Mouse (Mus musculus) hindbrain, embryonic 13.5 days (tissue): Measurements from ENCODE around the gene Mtch1. TPM values are rescaled to one million over a fixed set of nuclear protein-coding genes. Genes with fewer than 3 reads are reported as not detected.

Experiments
- ATAC-seq: fragments of 200-750 bp; cut with Nextera tagmentation; 2 replicates; pipeline ENCODE4 v1.8.0; 2017; ENCODE audit warnings: moderate TSS enrichment; ENCODE audit not compliant: low FRiP score
- H3K27ac ChIP-seq: fragments of 300-500 bp; sonication (generic); 2 replicates; pipeline ENCODE4 v1.5.1; 2015; ENCODE audit warnings: inconsistent platforms, mild to moderate bottlenecking, moderate library complexity
- H3K27me3 ChIP-seq: fragments of 300-500 bp; sonication (generic); 2 replicates; pipeline ENCODE4 v1.6.1; 2015; ENCODE audit warnings: mild to moderate bottlenecking, inconsistent platforms
- H3K36me3 ChIP-seq: fragments of 300-500 bp; sonication (generic); 2 replicates; pipeline ENCODE4 v1.6.1; 2015; ENCODE audit warnings: mild to moderate bottlenecking, inconsistent platforms
- H3K4me1 ChIP-seq: fragments of 300-500 bp; sonication (generic); replicated peaks from 2 replicates; pipeline ENCODE4 v1.6.1; 2015; ENCODE audit warnings: inconsistent platforms
- H3K4me2 ChIP-seq: fragments of 300-500 bp; sonication (generic); 2 replicates; pipeline ENCODE4 v1.6.1; 2015; ENCODE audit warnings: inconsistent platforms, mild to moderate bottlenecking, moderate library complexity
- H3K4me3 ChIP-seq: fragments of 300-500 bp; sonication (generic); 2 replicates; pipeline ENCODE4 v1.5.1; 2015; ENCODE audit warnings: mild to moderate bottlenecking, inconsistent platforms
- H3K9ac ChIP-seq: fragments of 300-500 bp; sonication (generic); 2 replicates; pipeline ENCODE4 v1.6.1; 2015; ENCODE audit warnings: mild to moderate bottlenecking, inconsistent platforms
- H3K9me3 ChIP-seq: fragments of 300-500 bp; sonication (generic); 2 replicates; pipeline ENCODE4 v1.6.1; 2016; ENCODE audit warnings: inconsistent platforms
- WGBS: fragments of 180-500 bp; shearing (Covaris S2); methylation state at CpG from one replicate; pipeline ENCODE4 v1.1.7; 2015; 5-methylcytosine and 5-hydroxymethylcytosine counted together
- polyA plus RNA-seq: library from polyadenylated mRNA; unstranded; fragments of >200 nt; fragmentation: Nextera tagmentation; extraction: Ambion mirVana; gene quantifications from 2 replicates; pipeline ENCODE4 v1.2.1, GENCODE M21; 2015

Gene Mtch1
- polyA plus RNA-seq, 1 experiment from 2014 or later: 423 TPM

DNA sequence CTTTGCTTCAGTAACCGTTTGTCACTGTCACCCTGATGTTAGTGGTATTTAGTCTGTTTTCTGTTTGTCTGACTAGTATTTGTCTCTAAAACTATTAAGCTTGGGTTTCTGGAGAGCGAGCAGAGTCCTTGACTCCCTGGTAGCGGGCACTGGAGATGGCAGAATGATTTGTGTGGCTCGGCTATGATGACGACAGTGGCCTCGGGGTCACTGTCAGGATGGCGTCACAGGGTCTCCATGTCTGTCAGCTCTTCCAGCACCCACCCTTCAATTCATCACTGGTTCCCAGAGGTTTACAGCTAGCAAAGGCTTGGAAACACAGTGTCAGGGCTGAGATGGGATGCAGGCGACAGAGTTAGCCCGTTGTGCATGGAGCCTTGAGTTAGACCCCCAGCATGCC lies 36.2 kb upstream of the Mtch1 start:
- no peak for ATAC-seq
- no peaks in the 10 kb centered on the region for H3K9me3 ChIP-seq
- H3K36me3 ChIP-seq: no peaks in the 10 kb centered on the region
- no peak overlapping the region for H3K4me2 ChIP-seq
- H3K27ac ChIP-seq: no peak overlapping the region
- no peaks in the 10 kb centered on the region for H3K27me3 ChIP-seq
- H3K9ac ChIP-seq: no peak overlapping the region
- H3K4me1 ChIP-seq: peaks cover 4% of the 10 kb centered on the region; the same call in 1 of the 2 replicates
- WGBS: 74% methylated on average over 9 of the region's 9 CpGs
- no peak overlapping the region for H3K4me3 ChIP-seq

GRCm38 (mm10) chr17:29382417-29382816 lies 34.7 kb upstream of the Mtch1 start:
- no peak overlapping the region for H3K4me3 ChIP-seq
- H3K4me1 ChIP-seq: peaks cover 4% of the 10 kb centered on the region; the same call in 1 of the 2 replicates
- no peaks in the 10 kb centered on the region for H3K9me3 ChIP-seq
- ATAC-seq: no peak
- no peaks in the 10 kb centered on the region for H3K27me3 ChIP-seq
- no peak overlapping the region for H3K4me2 ChIP-seq
- no peak overlapping the region for H3K27ac ChIP-seq
- 60% methylated on average over 11 of the region's 11 CpGs for WGBS
- no peaks in the 10 kb centered on the region for H3K36me3 ChIP-seq
- no peak overlapping the region for H3K9ac ChIP-seq

- Histone ChIP-seq H3K9ac (no peak overlapping the region), H3K4me3 (no peak overlapping the region), H3K27ac (no peak overlapping the region), H3K4me1 (peaks cover 4% of the 10 kb centered on the region; the same call in 1 of the 2 replicates), H3K36me3 (no peaks in the 10 kb centered on the region), H3K4me2 (no peak overlapping the region), H3K27me3 (no peaks in the 10 kb centered on the region), H3K9me3 (no peaks in the 10 kb centered on the region)
- 33% methylated on average over 7 of the region's 7 CpGs for WGBS
- ATAC-seq: no peak
These were observed 33.7 kb upstream of the Mtch1 start for GRCm38 (mm10) chr17:29381472-29381871.

GRCm38 (mm10) chr17:29380241-29380640 lies 32.5 kb upstream of the Mtch1 start:
- Histone ChIP-seq H3K27me3 (no peaks in the 10 kb centered on the region), H3K4me1 (peaks cover 4% of the 10 kb centered on the region; the same call in 1 of the 2 replicates), H3K36me3 (no peaks in the 10 kb centered on the region), H3K27ac (no peak overlapping the region), H3K9ac (no peak overlapping the region), H3K4me3 (no peak overlapping the region), H3K4me2 (no peak overlapping the region), H3K9me3 (no peaks in the 10 kb centered on the region)
- WGBS: 75% methylated on average over 4 of the region's 4 CpGs
- ATAC-seq: no peak

GRCm38 (mm10) chr17:29378056-29378455 lies 30.3 kb upstream of the Mtch1 start:
- Histone ChIP-seq H3K4me2 (no peak overlapping the region), H3K9me3 (no peaks in the 10 kb centered on the region), H3K4me3 (no peak overlapping the region), H3K4me1 (0 out of 2 replicates have a peak, but pooled peaks cover 4% of the 10 kb centered on the region), H3K9ac (no peak overlapping the region), H3K36me3 (no peaks in the 10 kb centered on the region), H3K27me3 (no peaks in the 10 kb centered on the region), H3K27ac (no peak overlapping the region)
- WGBS: 79% methylated on average over 8 of the region's 8 CpGs
- ATAC-seq: no peak

- 79% methylated on average over 10 of the region's 10 CpGs for WGBS
- Histone ChIP-seq H3K4me2 (no peak overlapping the region), H3K4me3 (no peak overlapping the region), H3K27ac (no peak overlapping the region), H3K36me3 (no peaks in the 10 kb centered on the region), H3K9ac (no peak overlapping the region), H3K9me3 (no peaks in the 10 kb centered on the region), H3K27me3 (no peaks in the 10 kb centered on the region), H3K4me1 (no peaks in the 10 kb centered on the region)
- ATAC-seq: no peak
These were observed 28.1 kb upstream of the Mtch1 start for GRCm38 (mm10) chr17:29375871-29376270.

DNA sequence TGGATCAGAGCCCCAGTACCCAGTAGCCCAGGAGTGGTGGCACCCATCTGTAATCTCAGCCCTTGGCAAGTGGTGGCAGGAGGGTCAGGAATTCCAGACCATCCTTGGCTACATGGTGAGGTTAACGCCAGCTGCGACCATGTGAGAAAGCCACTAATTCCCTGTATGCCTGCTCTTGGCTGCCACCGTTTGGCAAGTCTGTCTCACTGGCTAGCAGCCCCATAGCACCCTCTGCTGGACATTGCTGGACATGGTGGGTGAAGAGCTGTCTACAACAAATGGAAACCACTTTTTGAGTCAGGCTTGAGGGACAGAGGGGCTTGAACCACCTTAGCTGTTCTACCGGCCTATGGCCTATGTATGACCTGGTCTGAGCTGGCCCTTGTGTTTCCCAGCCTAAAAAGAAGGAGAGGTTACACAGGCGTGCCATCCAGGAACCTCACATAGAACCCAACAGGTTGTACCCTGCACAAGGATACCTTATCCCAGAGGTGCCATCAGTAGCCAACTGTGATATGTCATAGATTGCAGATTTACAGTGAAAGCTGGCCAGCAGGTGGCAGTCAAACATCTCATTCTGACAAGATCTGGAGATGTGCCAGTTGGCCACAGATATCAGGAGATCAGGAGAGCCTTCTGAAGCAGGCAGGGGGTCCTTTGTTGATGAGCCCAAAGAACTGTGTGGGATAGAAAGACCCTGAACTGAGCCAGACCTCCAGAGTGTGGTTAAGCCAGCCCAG lies 23.4 kb upstream of the Mtch1 start:
- Histone ChIP-seq H3K9ac (no peak overlapping the region; the same call in 1 of the 2 replicates), H3K27me3 (peaks cover 14% of the 10 kb centered on the region; the same call in 1 of the 2 replicates), H3K4me2 (0 out of 2 replicates have a peak overlapping the region, but pooled peaks have one; percentile 1), H3K9me3 (no peaks in the 10 kb centered on the region), H3K36me3 (no peaks in the 10 kb centered on the region), H3K4me3 (no peak overlapping the region), H3K27ac (no peak overlapping the region), H3K4me1 (no peaks in the 10 kb centered on the region; the same call in 1 of the 2 replicates)
- peak; percentile 70 for ATAC-seq
- 8% methylated on average over 5 of the region's 5 CpGs for WGBS

DNA sequence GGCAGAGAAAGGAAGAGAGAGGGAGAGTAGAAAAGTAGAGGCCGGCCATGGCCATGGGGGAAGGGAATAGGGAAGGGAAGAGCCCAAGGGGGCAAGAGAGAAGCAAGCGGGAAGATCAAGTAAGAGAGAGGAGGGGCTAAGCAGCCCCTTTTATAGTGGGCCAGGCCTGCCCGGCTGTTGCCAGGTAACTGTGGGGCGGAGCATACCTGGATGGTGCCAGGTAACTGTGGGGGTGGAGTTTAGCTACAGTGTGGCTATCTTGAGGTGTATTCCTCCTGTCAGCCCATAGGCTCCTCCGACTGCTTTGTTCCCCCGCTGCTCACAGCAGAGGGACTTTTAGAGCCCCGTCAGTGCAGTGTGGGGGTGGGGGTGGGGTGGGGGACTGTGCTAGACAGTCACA lies 21.0 kb upstream of the Mtch1 start:
- Histone ChIP-seq H3K36me3 (no peaks in the 10 kb centered on the region), H3K9ac (no peak overlapping the region), H3K4me1 (no peaks in the 10 kb centered on the region; the same call in 1 of the 2 replicates), H3K4me3 (no peak overlapping the region), H3K9me3 (no peaks in the 10 kb centered on the region), H3K4me2 (no peak overlapping the region), H3K27me3 (peaks cover 14% of the 10 kb centered on the region; the same call in 1 of the 2 replicates), H3K27ac (no peak overlapping the region)
- 26% methylated on average over 7 of the region's 7 CpGs for WGBS
- no peak for ATAC-seq

- 91% methylated on average over 13 of the region's 13 CpGs for WGBS
These were observed 17.4 kb upstream of the Mtch1 start for GRCm38 (mm10) chr17:29365105-29365621.

GRCm38 (mm10) chr17:29363109-29363508 lies 15.4 kb upstream of the Mtch1 start:
- no peak overlapping the region for H3K9ac ChIP-seq

More at GRCm38 (mm10) chr17:29365105-29365621, 17.4 kb upstream of the Mtch1 start:
- H3K27me3 ChIP-seq: peaks cover 14% of the 10 kb centered on the region; the same call in 1 of the 2 replicates
- H3K9ac ChIP-seq: no peak overlapping the region
- no peak overlapping the region for H3K4me3 ChIP-seq
- H3K4me1 ChIP-seq: no peaks in the 10 kb centered on the region; the same call in 1 of the 2 replicates
- no peak overlapping the region for H3K27ac ChIP-seq
- no peak for ATAC-seq
- no peak overlapping the region for H3K4me2 ChIP-seq
- H3K36me3 ChIP-seq: no peaks in the 10 kb centered on the region
- H3K9me3 ChIP-seq: no peaks in the 10 kb centered on the region

DNA sequence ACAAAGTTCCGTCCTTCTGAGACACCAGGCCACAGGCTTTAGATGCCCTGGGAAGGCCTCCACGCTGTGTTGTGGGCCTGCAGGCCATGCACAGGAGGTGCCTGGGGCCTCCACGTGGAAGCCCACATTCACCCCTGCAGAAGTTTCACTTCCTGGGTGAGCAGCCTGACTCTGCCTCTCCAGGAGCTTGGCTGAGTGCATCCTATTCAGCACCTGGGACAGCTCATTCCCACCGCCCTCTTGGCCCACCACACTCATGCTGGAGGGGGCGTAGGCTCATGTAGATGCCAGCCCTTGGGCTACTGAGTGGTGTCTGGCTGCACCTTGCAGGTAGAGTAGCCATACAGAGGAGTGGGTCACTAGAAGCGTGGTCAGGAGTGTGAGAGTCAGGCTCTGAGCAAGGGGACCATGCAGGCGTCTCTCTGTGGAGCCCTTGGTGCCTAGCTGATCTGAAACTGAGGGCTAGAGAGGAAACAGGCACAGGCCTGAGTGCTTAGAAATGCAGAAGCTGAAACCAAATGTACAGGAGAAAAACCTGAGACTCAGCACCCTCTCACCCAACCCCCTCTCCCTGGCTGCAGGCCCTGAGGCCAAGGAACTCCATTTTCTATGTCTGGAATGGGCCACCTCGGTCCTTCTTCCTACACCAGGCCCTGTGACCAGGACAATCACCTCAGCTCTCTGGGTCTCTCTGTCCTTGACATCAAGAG lies 14.4 kb upstream of the Mtch1 start:
- ATAC-seq: no peak
- H3K36me3 ChIP-seq: no peaks in the 10 kb centered on the region
- no peaks in the 10 kb centered on the region for H3K9me3 ChIP-seq
- 0 out of 2 replicates have a peak overlapping the region, but pooled peaks have one; percentile 3 for H3K9ac ChIP-seq
- H3K4me1 ChIP-seq: peaks cover 5% of the 10 kb centered on the region
- 64% methylated on average over 8 of the region's 8 CpGs for WGBS
- no peak overlapping the region for H3K27ac ChIP-seq
- no peak overlapping the region for H3K4me3 ChIP-seq
- no peak overlapping the region for H3K4me2 ChIP-seq
- H3K27me3 ChIP-seq: no peaks in the 10 kb centered on the region

More at GRCm38 (mm10) chr17:29363109-29363508, 15.4 kb upstream of the Mtch1 start:
- Histone ChIP-seq H3K9me3 (no peaks in the 10 kb centered on the region), H3K27me3 (peaks cover 4% of the 10 kb centered on the region; the same call in 1 of the 2 replicates), H3K27ac (no peak overlapping the region), H3K36me3 (no peaks in the 10 kb centered on the region), H3K4me1 (no peaks in the 10 kb centered on the region), H3K4me2 (no peak overlapping the region), H3K4me3 (no peak overlapping the region)
- no peak for ATAC-seq
- 83% methylated on average over 8 of the region's 8 CpGs for WGBS

DNA sequence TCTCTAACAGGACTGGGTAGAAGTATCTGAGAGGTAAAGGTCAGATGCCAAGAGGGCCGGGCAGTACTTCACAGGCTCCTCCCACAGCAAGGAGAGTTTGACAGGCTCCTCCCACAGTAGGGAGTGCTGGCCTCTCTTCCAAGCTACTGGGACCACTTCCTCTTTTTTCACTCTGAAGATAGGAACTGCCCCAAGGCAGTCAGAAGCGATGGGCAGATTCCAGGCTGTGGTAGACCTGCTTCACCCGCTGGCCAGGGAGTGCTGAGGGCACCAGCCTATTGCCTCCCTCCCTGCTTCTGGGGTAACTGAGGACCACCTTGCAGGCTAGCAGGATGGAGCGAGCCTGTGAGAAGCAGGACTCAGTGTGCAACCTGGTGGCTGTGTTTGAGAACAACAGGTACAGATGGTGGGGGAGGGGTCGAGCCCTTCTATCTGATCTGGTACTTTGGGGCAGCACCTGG lies 13.1 kb upstream of the Mtch1 start, which contains the start of gene Fgd2:
Gene Fgd2, plus strand, starts transcription at position 154 of the 461 bp plus-strand sequence.
- no peak within 1 kb of the TSS for H3K4me3 ChIP-seq
- ATAC-seq: no peak
- no peaks in the 10 kb centered on the region for H3K36me3 ChIP-seq
- no peak within 1 kb of the TSS for H3K27ac ChIP-seq
- no peaks in the 10 kb centered on the region for H3K27me3 ChIP-seq
- no peaks in the 10 kb centered on the region for H3K9me3 ChIP-seq
- H3K4me1 ChIP-seq: peaks cover 18% of the 10 kb centered on the region
- no peak within 1 kb of the TSS for H3K4me2 ChIP-seq
- no peak within 1 kb of the TSS; the same call in 1 of the 2 replicates for H3K9ac ChIP-seq
- WGBS: 23% methylated on average over 5 of the region's 5 CpGs
